Mouse (Mus musculus) MEL (cell line): ENCODE results near the gene Fam114a2.

ENCODE experiments used
- CTCF ChIP-seq, 3 experiments: IDR thresholded peaks in 2 of 3; conservative IDR thresholded peaks in 1 of 3; 2 replicates each; pipeline ENCODE4 v1.5.1; 2011 to 2012; ENCODE audit warnings: low read length in 3 of 3, low read depth in 2 of 3, mild to moderate bottlenecking in 2 of 3, improper control_type of control experiment in 1 of 3, inconsistent platforms in 1 of 3, mixed read lengths in 1 of 3, moderate library complexity in 1 of 3; ENCODE audit not compliant: control insufficient read depth in 1 of 3, insufficient read depth in 1 of 3, poor library complexity in 1 of 3, severe bottlenecking in 1 of 3
- EP300 ChIP-seq, 2 experiments: IDR thresholded peaks; 2 replicates each; pipeline ENCODE4 v1.6.1; 2011; ENCODE audit warnings: improper control_type of control experiment in 2 of 2, low read length in 2 of 2, low read depth in 1 of 2, mild to moderate bottlenecking in 1 of 2
- ETS1 ChIP-seq: IDR thresholded peaks from 2 replicates; pipeline ENCODE4 v1.6.1; 2012; ENCODE audit warnings: low read depth, mild to moderate bottlenecking, inconsistent platforms, low read length, improper control_type of control experiment, moderate library complexity
- MAX ChIP-seq: IDR thresholded peaks from 2 replicates; pipeline ENCODE4 v1.6.1; 2011; ENCODE audit warnings: low read length, improper control_type of control experiment
- POLR2A ChIP-seq, 2 experiments: IDR thresholded peaks; 2 replicates each; pipeline ENCODE4 v1.6.1; 2011 to 2012; ENCODE audit warnings: low read length in 2 of 2, mild to moderate bottlenecking in 2 of 2, control low read depth in 1 of 2, improper control_type of control experiment in 1 of 2, low read depth in 1 of 2, moderate library complexity in 1 of 2; ENCODE audit not compliant: control insufficient read depth in 1 of 2, insufficient read depth in 1 of 2, poor library complexity in 1 of 2
- UBTF ChIP-seq: IDR thresholded peaks from 2 replicates; pipeline ENCODE4 v1.6.1; 2012; ENCODE audit warnings: low read depth, mild to moderate bottlenecking, inconsistent platforms, low read length, improper control_type of control experiment, moderate library complexity, borderline replicate concordance; ENCODE audit not compliant: insufficient read depth

- no peak for TF ChIP-seq CTCF (IDR thresholded peaks at IDR 0.05 in 2 of 3, conservative IDR thresholded peaks at IDR 0.05 in 1 of 3; ENCODE audit: control insufficient read depth in 1 of 3, insufficient read depth in 1 of 3, low read depth in 2 of 3, low read length in 3 of 3, poor library complexity in 1 of 3, severe bottlenecking in 1 of 3)
- TF ChIP-seq MAX: no peak
- no peak for TF ChIP-seq UBTF
- TF ChIP-seq POLR2A (IDR thresholded peaks at IDR 0.05; ENCODE audit: control insufficient read depth in 1 of 2, insufficient read depth in 1 of 2, low read depth in 1 of 2, low read length in 2 of 2, poor library complexity in 1 of 2): no peak
- no peak for TF ChIP-seq EP300 (IDR thresholded peaks at IDR 0.05; ENCODE audit: low read depth in 1 of 2, low read length in 2 of 2)
- TF ChIP-seq ETS1: no peak
Observed at GRCm38 (mm10) chr11:57525900-57526299, 7.5 kb upstream of the Fam114a2 start.
